Mouse (Mus musculus) adrenal gland, postnatal 14 days (tissue): ENCODE data around the gene Ccsap. TPM values are rescaled to one million over a fixed set of nuclear protein-coding genes. Genes with fewer than 3 reads are reported as not detected.

Experiments used
- DNase-seq: peaks from one replicate; pipeline ENCODE4 v3.0.0; 2021; ENCODE audit warnings: mixed read lengths
- long read RNA-seq, 2 experiments: library from polyadenylated mRNA; stranded (forward); transcript quantifications; one replicate each; pipeline ENCODE4 v2.0.0; 2021
- total RNA-seq: library from RNA; stranded (reverse); gene quantifications from 2 replicates; pipeline ENCODE4 v1.2.3, GENCODE M21; 2021

Gene Ccsap
- total RNA-seq, result 3.8 and 4.1 TPM in 2 replicates
- long read RNA-seq, experiment 1, transcript Ccsap-201 (3 exons, 2,390 nt), result major isoform, 11 of 12 reads
- long read RNA-seq, experiment 1, partial matches to known transcripts, result 1 of 12 reads
- long read RNA-seq, experiment 1, other reads (novel, unspliced or antisense), result 0 of 12 reads
- long read RNA-seq, experiment 2, transcript Ccsap-201 (3 exons, 2,390 nt), result major isoform, 7 of 10 reads
- long read RNA-seq, experiment 2, partial matches to known transcripts, result 1 of 10 reads
- long read RNA-seq, experiment 2, other reads (novel, unspliced or antisense), result 1 of 10 reads

DNA sequence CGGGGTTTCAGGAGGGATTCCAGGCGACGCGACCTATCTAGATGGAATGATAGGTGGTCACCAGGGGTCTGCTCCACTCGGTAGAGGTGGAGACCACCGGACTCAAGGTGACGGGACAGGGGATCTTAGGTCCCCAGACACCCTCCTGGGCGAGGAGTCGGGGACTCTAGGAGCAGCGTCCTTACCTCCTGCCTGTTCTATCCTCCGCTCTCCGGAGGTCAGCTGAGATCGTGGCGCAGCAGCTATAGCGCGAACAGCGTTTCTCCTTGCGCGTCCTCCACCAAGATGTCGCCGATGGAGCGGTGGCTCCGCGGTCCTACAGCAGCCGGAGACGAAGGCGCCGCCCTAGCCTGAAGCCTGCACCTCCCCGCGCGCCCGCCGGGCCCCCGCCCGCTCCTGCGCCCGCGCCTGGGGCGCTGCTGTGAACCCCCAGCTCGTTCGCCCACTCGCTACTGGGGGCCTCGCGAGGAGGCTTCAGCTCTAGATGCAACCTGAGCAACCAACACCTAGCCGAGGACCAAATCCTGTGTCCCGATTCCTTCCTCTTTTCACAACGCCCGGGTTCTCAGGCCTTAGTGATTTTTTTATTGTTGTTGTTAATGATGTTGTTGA is at the start of gene Ccsap:
TSS of gene Ccsap (minus strand) at position 562 of the 612 bp plus-strand sequence.
- peak; percentile 75 for DNase-seq

DNA sequence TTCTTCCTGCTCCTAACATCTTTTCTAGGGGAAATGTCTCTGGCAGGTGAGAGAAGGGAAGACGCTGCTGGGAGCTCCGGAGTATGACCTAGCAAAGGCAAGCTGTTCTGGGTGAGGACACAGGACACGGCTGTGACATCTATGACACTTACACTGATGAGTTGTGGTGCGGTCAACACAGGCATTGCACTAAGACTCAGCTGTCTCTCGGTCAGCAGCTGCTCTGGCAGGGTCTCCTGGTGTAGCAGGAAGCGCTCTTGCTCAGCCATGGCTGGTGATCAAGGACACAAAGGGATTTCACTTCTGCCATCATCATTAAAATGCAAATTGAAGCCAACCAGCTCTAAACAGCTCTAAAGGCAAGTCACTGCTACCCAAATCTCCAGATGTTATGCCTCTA is 47.6 kb upstream of the Ccsap start:
- no peak for DNase-seq

DNA sequence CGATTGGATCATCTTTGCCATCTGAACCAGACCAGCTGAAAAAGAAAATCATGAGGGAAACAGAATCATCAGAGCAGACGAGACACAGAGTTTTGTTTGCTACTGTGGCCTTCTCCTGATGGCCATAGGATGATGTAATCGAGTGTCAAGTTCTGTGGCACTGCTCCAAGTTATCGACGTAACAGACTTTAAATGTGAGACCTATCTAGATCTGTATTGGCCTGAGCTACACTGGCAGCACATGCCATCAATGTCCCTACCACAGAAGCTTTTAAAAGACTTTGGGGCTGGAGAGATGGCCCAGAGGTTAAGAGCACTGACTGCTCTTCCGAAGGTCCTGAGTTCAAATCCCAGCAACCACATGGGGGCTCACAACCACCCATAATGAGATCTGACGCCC is 42.6 kb upstream of the Ccsap start:
- DNase-seq, result peak; percentile 66

DNA sequence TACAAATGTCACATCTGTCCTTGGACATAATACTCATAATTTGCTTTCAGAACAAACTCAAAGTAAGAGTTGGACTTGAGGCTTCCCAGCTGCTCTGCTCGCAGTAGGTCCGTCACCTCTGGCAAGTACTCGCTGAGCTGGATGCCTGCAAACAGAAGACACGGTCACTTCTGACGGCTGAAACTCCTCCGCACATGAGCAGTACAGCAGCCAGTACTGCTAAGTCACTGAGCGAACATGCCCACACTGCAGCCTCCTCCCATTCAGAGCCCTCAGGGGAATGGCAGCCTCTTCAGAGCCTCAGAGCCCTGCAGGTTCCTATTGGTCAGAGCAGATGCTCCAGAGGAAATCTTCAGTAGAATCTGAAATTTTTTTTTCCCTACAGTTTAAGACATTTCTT is 39.4 kb upstream of the Ccsap start:
- no peak for DNase-seq

DNA sequence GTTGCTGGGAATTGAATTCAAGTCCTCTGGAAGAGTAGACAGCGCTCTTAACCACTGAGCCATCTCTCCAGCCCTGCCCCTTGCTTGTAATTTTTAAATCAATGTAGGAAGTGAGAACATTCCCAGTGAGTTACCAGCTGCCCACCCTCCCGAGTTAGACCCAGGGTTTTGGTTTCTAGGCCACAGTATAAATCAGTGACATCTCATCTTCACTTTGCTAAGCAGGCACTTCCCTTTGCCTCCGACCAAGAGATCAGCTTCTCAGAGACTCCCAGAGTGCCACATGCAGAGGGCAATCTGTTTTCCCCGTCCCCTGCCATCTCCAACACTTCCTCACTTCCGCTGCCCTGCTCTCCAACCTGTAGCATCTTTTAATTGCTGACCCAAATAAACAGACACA is 38.6 kb upstream of the Ccsap start:
- no peak for DNase-seq

DNA sequence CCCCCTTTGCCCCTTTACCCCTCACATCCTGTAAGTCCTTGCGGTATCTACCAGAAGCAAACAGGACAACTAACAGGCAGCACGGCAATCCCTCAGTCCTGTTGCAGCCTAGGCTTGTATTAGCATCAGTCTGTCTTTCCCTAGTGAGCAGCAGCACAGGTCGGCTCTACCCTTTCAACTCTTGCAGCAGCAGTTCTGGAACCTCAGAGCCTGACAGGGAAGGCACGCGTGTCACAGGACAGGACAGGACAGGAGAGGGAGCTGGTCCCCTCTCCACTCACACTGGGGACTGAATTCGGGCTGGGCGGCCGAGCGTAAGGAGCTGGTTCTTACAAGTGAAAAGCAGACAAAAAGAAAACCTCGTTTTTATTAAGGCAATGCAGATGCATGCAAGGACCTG is 36.8 kb upstream of the Ccsap start:
- no peak for DNase-seq

DNA sequence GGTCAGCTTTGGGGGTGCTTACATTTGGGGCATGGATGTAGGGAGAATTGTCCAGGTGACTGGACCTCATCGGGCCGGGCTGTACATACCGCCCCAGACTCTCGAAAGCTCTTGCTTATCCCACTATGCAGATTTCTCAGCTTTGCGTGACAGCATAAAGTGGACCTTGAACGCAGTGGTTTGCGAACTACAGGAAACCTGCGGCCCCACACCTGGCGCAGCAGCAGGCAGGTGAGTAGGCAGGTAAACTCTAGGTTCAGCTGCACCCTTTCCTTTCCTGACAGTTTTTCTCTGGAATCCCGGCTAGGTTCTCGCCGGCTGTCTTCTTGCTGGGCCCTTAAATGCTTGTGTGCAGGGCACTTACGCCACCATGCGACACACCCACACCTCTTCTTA is 36.4 kb upstream of the Ccsap start:
- no peak for DNase-seq

DNA sequence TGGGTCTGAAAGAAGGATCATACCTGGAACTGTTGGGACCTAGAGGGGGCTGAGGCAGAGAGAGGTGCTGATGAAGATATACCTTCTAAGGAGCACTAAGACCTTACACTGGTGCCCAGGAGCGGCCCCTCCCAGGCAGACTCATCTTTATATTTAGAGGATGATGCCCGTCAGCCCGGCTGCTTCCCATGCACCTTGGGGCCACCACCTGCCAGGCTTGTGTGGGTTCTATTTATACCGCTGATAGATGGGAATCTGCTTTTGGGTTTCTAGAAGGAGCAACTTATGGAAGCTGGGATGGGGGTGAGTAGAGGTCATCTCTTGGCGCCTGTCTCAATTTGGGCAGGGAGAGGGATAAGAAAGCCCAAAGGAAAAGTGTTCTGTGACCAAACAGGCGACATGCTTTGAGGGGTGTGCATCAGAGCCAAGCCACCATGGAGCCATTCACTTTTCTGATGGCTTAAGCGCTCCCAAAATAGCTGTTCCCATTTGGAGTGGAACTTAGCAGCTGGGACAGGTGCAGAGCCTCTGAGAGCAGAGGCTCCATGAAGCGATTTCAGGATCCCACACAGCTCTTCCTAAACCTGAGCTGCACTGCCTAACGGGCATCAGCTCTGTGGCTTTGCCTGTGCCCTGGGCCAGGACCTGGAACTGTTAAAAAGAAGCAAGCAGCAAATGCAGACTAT is 35.8 kb upstream of the Ccsap start:
- DNase-seq, result no peak

DNA sequence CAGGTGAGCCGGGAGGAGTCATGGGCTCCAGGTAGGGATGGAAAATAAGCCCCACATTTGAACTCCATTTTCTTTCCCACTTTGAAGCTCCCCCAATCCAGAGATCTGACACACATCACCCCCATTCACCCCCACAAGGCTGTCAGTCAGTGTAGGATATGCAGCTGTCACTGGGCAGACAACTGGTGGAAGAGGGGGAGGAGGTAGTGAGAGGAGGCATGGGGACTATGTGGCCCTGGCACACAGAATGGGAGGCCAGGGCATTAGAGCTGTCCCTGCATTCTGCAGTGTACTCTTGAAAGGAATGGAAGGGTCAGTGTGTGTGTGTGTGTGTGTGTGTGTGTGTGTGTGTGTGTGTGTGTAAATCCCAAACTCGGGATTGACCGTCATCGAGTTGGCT is 35.2 kb upstream of the Ccsap start:
- DNase-seq, result no peak

DNA sequence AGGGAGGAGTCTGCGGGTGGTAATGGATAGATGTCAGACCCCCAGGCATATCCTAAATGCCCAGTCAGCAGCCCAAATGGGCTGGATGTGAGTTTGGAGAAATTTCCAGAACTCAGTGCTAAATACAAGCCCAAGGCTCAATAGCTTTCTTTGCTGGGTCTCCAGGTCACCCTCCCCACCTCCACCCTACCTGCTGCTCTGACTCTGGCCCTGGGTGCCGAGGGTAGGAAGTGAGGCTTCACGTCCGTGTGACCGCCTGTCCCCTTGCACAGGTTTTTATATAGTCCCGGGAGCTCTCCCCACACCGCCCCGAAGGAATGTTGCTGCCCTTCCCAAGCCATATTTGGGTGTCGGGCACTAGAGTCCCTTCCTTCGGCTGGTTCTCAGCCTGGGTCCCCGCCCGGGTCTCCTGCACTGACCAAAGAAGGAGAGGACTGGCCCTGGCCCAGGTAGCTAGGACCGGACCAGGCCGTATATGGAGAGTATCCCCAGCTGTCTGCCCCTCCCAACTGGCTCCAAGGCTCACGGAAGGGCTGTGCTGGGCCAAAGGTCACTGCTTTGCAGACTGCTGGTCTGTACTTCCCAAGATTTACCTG is 34.6 kb upstream of the Ccsap start, which contains the start of gene Acta1:
TSS of gene Acta1 (minus strand) at position 250 of the 596 bp plus-strand sequence.
- no peak for DNase-seq

DNA sequence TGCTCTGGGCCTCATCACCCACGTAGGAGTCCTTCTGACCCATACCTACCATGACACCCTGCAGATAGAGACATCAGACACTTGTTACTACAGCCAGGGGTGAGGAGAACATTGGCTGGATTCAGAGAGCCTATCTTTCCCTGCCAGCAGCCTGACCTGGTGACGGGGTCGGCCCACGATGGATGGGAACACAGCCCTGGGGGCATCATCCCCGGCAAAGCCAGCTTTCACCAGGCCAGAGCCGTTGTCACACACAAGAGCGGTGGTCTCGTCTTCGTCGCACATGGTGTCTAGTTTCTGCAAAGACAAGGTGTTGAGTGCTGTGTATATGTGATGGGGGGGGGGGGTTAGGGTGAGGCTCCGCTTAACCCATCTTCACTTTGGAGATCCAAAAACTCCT is 33.4 kb upstream of the Ccsap start:
- no peak for DNase-seq

DNA sequence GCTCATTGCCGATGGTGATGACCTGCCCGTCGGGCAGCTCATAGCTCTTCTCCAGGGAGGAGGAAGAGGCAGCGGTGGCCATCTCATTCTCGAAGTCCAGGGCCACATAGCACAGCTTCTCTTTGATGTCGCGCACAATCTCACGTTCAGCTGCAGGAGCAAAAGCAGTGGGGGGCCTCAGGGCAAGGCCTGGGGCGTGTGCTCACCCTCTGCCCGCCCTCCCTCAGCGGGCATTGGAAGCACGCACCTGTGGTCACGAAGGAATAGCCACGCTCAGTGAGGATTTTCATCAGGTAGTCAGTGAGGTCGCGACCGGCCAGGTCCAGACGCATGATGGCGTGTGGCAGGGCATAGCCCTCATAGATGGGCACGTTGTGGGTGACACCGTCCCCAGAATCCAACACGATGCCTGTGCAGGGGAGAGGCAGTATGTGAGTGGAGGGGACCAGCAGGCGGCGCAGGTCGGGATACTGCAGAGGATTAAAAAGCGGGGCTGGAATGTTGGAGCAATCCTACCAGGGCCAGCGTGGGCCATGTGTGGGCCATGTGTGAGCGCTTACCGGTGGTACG is 32.7 kb upstream of the Ccsap start:
- DNase-seq, result no peak

DNA sequence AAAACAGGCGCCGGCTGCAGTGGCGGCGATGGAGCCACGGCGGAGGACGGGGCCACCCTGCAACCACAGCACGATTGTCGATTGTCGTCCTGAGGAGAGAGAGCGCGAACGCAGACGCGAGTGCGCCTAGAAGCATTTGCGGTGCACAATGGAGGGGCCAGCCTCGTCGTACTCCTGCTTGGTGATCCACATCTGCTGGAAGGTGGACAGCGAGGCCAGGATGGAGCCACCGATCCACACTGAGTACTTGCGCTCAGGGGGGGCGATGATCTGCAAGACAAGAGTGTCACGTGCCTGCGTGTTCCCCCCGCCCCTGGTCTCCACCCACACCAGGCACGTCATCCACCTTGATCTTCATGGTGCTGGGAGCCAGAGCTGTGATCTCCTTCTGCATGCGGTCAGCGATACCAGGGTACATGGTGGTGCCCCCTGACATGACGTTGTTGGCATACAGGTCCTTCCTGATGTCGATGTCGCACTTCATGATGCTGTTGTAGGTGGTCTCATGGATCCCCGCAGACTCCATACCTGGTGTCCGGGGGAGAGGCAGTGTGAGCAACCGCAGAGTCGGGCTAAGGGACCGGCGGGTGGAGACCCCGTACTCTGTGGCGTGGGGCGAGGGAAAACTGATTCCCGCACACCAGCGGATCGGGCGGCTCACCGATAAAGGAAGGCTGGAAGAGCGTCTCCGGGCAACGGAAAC is 32.0 kb upstream of the Ccsap start:
- peak; percentile 40 for DNase-seq

DNA sequence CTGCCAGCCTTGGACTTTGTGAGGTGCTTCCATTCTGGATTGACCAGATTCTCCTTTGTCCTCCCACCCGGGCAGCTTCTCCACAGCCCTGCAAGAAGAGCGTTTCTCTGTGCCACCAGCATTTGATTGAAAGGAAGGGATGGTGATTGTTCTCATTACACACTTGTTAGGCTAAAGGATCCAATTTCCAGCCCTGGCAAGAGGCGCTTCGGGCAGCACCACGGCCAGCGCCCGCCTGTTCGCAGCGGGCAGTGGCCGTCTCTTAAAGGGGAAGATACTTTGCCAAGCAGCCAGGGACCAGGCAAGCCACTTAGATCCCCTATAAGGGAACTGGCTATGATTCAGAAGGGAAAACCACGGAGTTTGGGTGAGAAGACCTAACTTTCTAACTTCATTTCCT is 31.3 kb upstream of the Ccsap start:
- peak; percentile 84 for DNase-seq

DNA sequence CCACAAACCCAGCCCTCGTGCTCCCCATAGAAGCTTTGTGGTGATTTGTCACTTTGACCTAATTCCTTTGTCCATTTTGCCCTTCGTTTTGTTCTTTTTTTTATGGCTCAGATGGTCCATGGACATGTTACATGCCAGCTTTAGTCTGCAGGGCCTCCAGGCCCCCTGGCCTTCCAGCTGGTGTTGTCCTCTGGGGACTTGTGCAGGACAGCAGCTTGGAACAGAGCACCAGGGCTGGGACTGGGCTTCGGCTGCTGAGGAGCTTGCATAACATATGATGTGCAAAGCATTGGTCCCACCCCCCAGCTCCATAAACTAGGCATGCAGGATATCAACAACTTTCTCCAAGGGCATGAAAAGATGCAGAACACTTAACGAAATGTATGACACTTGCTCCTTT is 29.8 kb upstream of the Ccsap start:
- no peak for DNase-seq

DNA sequence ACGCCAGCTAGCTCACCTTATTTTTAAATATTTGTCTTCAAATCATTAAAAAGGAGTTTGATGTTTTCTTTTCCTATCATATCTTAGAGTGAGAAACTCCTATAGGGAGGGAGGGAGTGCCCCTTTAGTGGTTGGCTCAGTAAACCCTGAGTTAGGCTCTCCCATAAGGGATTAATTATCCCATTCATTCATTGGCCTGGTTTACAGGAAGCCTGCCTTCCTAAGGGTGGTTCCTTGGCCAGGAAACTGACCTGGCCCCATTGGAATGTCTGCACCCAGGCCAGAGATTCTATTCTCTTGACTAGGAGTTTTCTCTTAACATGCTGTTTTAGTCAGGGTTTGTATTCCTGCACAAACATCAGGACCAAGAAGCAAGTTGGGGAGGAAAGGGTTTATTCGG is 27.9 kb upstream of the Ccsap start:
- no peak for DNase-seq

DNA sequence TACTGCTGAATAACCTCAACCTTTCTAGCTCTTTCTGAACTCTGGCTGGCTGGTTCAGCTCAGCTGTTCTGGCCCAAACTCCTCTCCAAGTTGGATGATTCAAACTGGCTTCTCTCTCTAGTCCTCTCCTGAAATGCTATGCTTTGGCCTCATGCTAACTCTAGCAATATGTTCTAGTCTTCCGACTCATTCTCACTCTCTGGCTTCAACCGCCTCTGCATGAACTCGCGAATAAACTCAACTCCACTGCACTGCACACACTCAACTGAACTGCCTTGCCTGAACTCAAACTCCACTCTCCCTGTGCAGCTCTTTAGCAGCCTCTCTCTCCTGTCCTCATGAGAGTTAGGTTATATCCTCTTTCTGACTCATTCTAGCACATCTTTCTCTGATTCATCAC is 27.2 kb upstream of the Ccsap start:
- no peak for DNase-seq

DNA sequence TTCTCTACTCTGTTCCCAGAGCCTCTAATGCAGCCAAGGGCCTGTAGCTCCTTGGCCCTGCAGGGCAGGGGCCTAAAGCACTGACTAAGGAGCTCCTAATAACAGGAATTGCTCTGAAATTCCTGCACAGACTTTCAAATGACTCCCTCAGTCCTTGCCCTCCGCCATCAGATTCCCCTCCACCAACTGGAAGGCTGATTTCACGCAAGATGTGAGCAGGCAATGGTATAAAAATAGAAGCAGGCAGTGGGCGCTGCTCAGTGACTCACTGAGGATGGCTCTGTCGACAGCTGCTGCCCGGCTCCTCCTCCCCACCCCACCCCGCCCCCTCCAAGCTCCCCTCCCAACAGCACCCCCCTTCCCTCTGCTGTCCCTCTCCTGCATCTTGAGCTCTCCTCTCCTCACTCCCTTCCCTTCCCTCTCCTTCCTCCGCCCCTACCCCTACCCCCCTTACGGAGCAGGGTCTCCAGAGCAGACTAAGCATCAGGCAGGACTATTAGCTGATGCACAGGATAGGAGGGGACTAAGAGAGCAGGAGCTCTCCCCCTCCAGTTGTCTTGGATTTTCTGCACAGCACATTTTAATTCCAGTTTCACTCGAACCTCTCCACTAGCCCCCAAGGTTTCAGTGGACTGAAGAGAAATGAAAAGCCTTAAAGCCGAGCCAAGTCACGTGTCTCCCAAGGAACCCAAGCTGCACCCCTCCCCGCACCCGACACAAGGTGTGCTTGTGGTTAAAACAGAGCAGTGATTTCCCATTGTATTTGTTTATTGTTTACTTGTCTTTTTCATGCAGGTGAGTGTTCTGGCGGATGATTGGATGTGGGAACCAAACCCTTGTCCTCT is 24.9 kb upstream of the Ccsap start:
- DNase-seq, result peak; percentile 60

DNA sequence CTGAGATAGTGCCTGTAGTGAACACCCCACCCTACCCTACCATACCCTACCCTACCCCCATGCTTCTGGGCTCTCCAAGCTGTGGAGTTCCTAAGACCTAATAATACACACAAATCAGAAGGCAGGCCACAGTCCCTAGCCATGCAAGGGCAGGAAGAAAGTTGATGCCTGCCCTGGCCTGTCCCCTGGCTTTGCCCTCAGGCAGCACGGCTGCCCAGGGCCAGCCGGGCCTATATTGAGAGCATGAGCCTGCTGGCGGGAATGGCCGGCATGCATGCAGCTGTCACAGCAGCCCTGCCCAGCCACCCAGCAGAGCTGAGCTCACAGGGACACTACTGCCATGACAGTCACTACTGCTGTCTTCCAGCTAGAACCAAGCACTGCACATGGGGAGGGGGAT is 23.1 kb upstream of the Ccsap start:
- no peak for DNase-seq

DNA sequence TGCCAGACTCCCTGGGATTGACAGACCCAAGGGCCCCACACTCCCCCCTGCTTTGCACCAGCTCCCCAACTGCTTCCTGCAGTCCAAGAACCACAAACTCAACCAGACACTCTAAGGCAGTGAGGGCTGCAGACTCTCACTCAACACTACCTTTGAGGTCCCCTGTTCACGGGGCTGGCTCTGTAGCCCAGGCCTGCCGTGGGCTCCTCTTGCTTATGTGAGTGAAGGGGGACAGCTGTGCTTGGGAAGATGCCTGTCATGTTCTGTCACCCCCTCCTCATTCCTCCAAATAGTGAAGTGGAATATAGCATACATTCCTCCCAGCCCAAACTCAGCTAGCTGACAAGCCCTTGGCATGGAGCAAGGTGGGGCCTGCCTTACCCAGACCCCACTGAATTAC is 22.4 kb upstream of the Ccsap start:
- no peak for DNase-seq

DNA sequence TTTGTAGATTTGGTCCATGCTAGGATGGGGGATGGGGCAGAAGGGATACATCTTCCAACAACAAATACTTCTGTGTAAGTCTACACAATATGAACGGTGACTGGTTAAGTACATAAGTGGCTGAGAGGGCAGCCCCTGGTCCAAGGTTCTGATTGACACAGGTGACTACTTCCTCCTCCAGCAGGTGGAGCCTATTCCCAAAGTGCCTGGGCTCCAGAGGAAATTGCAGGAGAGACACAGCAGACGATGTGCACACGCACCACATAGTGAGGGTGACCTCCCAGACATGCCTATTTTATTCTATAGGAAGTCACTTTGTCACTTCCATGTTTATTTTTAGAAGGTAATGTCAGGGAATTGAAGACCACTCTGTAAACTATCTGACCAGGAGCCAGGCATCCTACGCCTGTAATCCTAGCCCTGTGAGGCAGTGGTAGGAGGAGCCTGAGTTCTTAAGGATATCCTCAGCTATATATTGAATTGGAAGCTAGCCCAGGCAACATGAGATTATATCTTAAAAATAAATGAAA is 20.9 kb upstream of the Ccsap start:
- no peak for DNase-seq
